ENCODE assay signal across 10 mouse cellular contexts in genomic region chrX:73654177-73654576, GRCm38 (mm10). TPM values are rescaled to one million over a fixed set of nuclear protein-coding genes. Genes with fewer than 3 reads are reported as not detected.
DNase-seq lines count a peak whose midpoint lies in the region; ATAC-seq and TF ChIP-seq lines count a peak whose summit lies in the region.
"Had no signal": no experiment of that assay in that cellular context is flagged by ENCODE, and none has a peak within 500 bp of the region (broad histone marks: within the 10 kb centered on the region; RNA-seq: fewer than 3 reads in every experiment).

No protein-coding gene starts in this region.

- no peak overlapping the region for H3K27ac ChIP-seq in spleen, adult 2 months (ENCODE audit: insufficient read depth, low read length)
- no peak overlapping the region for H3K27ac ChIP-seq in forebrain, embryonic 13.5 days
- no peak overlapping the region for H3K27ac ChIP-seq in liver, embryonic 12.5 days
- H3K27ac ChIP-seq: embryonic facial prominence, embryonic 13.5 days; liver, embryonic 15.5 days had no signal

- no peaks in the 10 kb centered on the region for H3K4me1 ChIP-seq in spleen, adult 2 months (ENCODE audit: control insufficient read depth, insufficient read depth, insufficient read length)
- peaks cover 8% of the 10 kb centered on the region; the same call in 1 of the 2 replicates for H3K4me1 ChIP-seq in forebrain, embryonic 13.5 days
- 0 out of 2 replicates have a peak, but pooled peaks cover 5% of the 10 kb centered on the region for H3K4me1 ChIP-seq in liver, embryonic 12.5 days
- H3K4me1 ChIP-seq: embryonic facial prominence, embryonic 13.5 days; liver, embryonic 15.5 days had no signal

- H3K27me3 ChIP-seq in spleen, adult 2 months (ENCODE audit: control insufficient read depth, insufficient read depth, low read length) = no peaks in the 10 kb centered on the region
- no peaks in the 10 kb centered on the region for H3K27me3 ChIP-seq in forebrain, embryonic 13.5 days
- H3K27me3 ChIP-seq in liver, embryonic 12.5 days (replicated peaks) = peaks cover 39% of the 10 kb centered on the region
- H3K27me3 ChIP-seq: embryonic facial prominence, embryonic 13.5 days had no signal

- H3K9ac ChIP-seq in forebrain, embryonic 13.5 days = no peak overlapping the region
- H3K9ac ChIP-seq in liver, embryonic 12.5 days = no peak overlapping the region
- H3K9ac ChIP-seq: embryonic facial prominence, embryonic 13.5 days; liver, embryonic 15.5 days had no signal

- DNase-seq in spleen, adult 2 months (ENCODE audit: low read depth in 1 of 2, low spot score in 2 of 2) = peak; percentile 21 to 67
- DNase-seq in spleen, adult 12 weeks (ENCODE audit: low spot score) = no peak
- peak; percentile 56 for DNase-seq in c-Kit-positive CD71-positive TER-119-positive erythroid progenitor cells, embryonic 14.5 days (ENCODE audit: low spot score)
- DNase-seq in natural killer cell, adult 2 months (ENCODE audit: low spot score in 2 of 2) = peak; percentile 21 to 67
- peak; percentile 57 to 71 for DNase-seq in thymus, postnatal 36 days

- 23% methylated on average over 6 of the region's 6 CpGs for WGBS in spleen, adult 2 months
- 18% methylated on average over 6 of the region's 6 CpGs for WGBS in forebrain, embryonic 13.5 days
- 7% methylated on average over 6 of the region's 6 CpGs for WGBS in liver, embryonic 12.5 days (ENCODE audit: insufficient replicate concordance)

- peak; percentile 82 for TF ChIP-seq CTCF in spleen, adult 2 months (IDR thresholded peaks at IDR 0.05; ENCODE audit: extremely low read depth, insufficient read depth, insufficient read length, insufficient replicate concordance)

- no peak overlapping the region for H3K4me2 ChIP-seq in forebrain, embryonic 13.5 days
- no peak overlapping the region for H3K4me2 ChIP-seq in liver, embryonic 12.5 days
- H3K4me2 ChIP-seq: embryonic facial prominence, embryonic 13.5 days; liver, embryonic 15.5 days had no signal

- no peak for TF ChIP-seq POLR2A in spleen, adult 2 months (IDR thresholded peaks at IDR 0.05; ENCODE audit: low read depth, low read length)

- peak; percentile 65 for ATAC-seq in forebrain, embryonic 13.5 days
- peak; percentile 82 for ATAC-seq in inflammation-experienced regulatory T-cells, adult 6 months
- 0 out of 2 replicates have a peak, but pooled peaks have one; percentile 49 for ATAC-seq in liver, embryonic 12.5 days

- H3K9me3 ChIP-seq in forebrain, embryonic 13.5 days (replicated peaks) = no peaks in the 10 kb centered on the region
- no peaks in the 10 kb centered on the region for H3K9me3 ChIP-seq in liver, embryonic 12.5 days (replicated peaks)
- H3K9me3 ChIP-seq: embryonic facial prominence, embryonic 13.5 days; liver, embryonic 15.5 days had no signal

- H3K4me3 ChIP-seq in spleen, adult 2 months (ENCODE audit: extremely low read depth, insufficient read depth, insufficient read length) = no peak overlapping the region
- no peak overlapping the region for H3K4me3 ChIP-seq in forebrain, embryonic 13.5 days
- H3K4me3 ChIP-seq in liver, embryonic 12.5 days = no peak overlapping the region
- H3K4me3 ChIP-seq: embryonic facial prominence, embryonic 13.5 days; liver, embryonic 15.5 days had no signal

- no peaks in the 10 kb centered on the region for H3K36me3 ChIP-seq in spleen, adult 2 months (ENCODE audit: control insufficient read depth, insufficient read depth, low read length)
- no peaks in the 10 kb centered on the region for H3K36me3 ChIP-seq in forebrain, embryonic 13.5 days (ENCODE audit: poor library complexity, severe bottlenecking)
- no peaks in the 10 kb centered on the region for H3K36me3 ChIP-seq in liver, embryonic 12.5 days
- H3K36me3 ChIP-seq: embryonic facial prominence, embryonic 13.5 days; liver, embryonic 15.5 days had no signal

RNA-seq across cellular contexts. Expression of gene Pnck, which starts 5.7 kb away (rescaled TPM):
- 2.8 and 3.2 TPM in 2 replicates for polyA plus RNA-seq in spleen, adult 2 months (2012; rRNA removed)
- 57.5 and 66.5 TPM in 2 replicates for polyA plus RNA-seq in forebrain, embryonic 13.5 days (2015; fragmentation: Nextera tagmentation; extraction: Ambion mirVana)
- 1 to 10 TPM in 2 of 3 experiments, under 1 TPM in 1; 0.48 to 4.1 (median 2.3) TPM for polyA plus RNA-seq in inflammation-experienced regulatory T-cells, adult 6 months (2017; shearing (Covaris generic))
- polyA plus RNA-seq in liver, embryonic 12.5 days (2016; fragmentation: Nextera tagmentation; extraction: Ambion mirVana) = 1.2 and 1.4 TPM in 2 replicates

RNA-seq across cellular contexts. Expression of gene Dusp9, which starts 15.0 kb away (rescaled TPM):
- polyA plus RNA-seq in spleen, adult 2 months (2012; rRNA removed) = 0.87 and 1.4 TPM in 2 replicates
- polyA plus RNA-seq in forebrain, embryonic 13.5 days (2015; fragmentation: Nextera tagmentation; extraction: Ambion mirVana) = 0.90 and 1.5 TPM in 2 replicates
- under 1 TPM in 1 of 3 experiments, not detected in 2; 0.34 TPM for polyA plus RNA-seq in inflammation-experienced regulatory T-cells, adult 6 months (2017; shearing (Covaris generic))
- polyA plus RNA-seq in liver, embryonic 12.5 days (2016; fragmentation: Nextera tagmentation; extraction: Ambion mirVana) = 55.2 and 56.5 TPM in 2 replicates

RNA-seq across cellular contexts. Expression of gene Slc6a8, which starts 18.8 kb away (rescaled TPM):
- 4.5 and 5.5 TPM in 2 replicates for polyA plus RNA-seq in spleen, adult 2 months (2012; rRNA removed)
- polyA plus RNA-seq in forebrain, embryonic 13.5 days (2015; fragmentation: Nextera tagmentation; extraction: Ambion mirVana) = 6.2 and 6.4 TPM in 2 replicates
- polyA plus RNA-seq in inflammation-experienced regulatory T-cells, adult 6 months (2017; shearing (Covaris generic)) = 1 to 10 TPM in 1 of 3 experiments, under 1 TPM in 2; 0.82 to 1.2 (median 0.86) TPM
- polyA plus RNA-seq in liver, embryonic 12.5 days (2016; fragmentation: Nextera tagmentation; extraction: Ambion mirVana) = 1.3 and 1.8 TPM in 2 replicates

Comparison
In these comparisons a context has a peak if more than half of its experiments do, and no peak if none do; other contexts are left out.
1. RNA of gene Pnck, which starts 5.7 kb away (polyA plus RNA-seq): 57.5 to 66.5 TPM in forebrain, embryonic 13.5 days; 2.8 to 3.2 TPM in spleen, adult 2 months, 0.48 to 4.1 TPM in inflammation-experienced regulatory T-cells, adult 6 months and 1.2 to 1.4 TPM in liver, embryonic 12.5 days; every median in the first group is over 10 times any median in the second.
2. RNA of gene Dusp9, which starts 15.0 kb away (polyA plus RNA-seq): 55.2 to 56.5 TPM in liver, embryonic 12.5 days; 0.87 to 1.4 TPM in spleen, adult 2 months, 0.90 to 1.5 TPM in forebrain, embryonic 13.5 days and 0.34 TPM in inflammation-experienced regulatory T-cells, adult 6 months; every median in the first group is over 10 times any median in the second.
3. Peak in every context shown above with its lines, with median percentiles within 50 percentile points of each other: ATAC-seq.